Mouse (Mus musculus): ENCODE measurements around the gene E130309D02Rik. TPM values are rescaled to one million over a fixed set of nuclear protein-coding genes. Genes with fewer than 3 reads are reported as not detected.
A peak's percentile ranks its signal among the peaks of the same experiment; 100 is the strongest.

E130309D02Rik gene
- polyA plus RNA-seq, 1 experiment from 2014 or later, result 45.4 TPM

DNA sequence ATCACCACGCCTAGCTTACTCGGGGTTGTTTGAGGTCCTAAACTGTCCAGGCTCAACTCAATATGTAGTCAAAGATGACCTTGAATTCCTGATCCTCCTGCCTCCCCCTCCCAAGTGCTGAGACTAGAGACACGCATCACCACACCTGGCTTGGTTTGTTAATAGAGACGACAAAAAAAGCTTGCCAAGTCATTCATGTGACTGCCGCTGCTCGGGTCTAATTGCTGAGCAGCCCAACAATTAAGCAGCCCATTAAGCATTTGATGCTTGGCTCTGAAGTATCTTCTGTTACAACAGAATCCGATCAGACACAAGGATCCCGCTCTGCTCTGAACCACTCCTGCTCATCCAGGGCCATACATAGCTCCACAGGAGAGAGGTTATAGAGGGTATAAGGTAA lies 31.2 kb upstream of the E130309D02Rik start:
- Histone ChIP-seq H3K36me3 (ENCODE audit: control insufficient read depth, insufficient read depth) (no peaks in the 10 kb centered on the region), H3K4me1 (replicated peaks; ENCODE audit: control insufficient read depth, insufficient read depth, low read length) (no peaks in the 10 kb centered on the region), H3K4me3 (replicated peaks; ENCODE audit: low read length) (no peak overlapping the region), H3K27me3 (replicated peaks; ENCODE audit: control insufficient read depth, insufficient read depth, low read length) (no peaks in the 10 kb centered on the region), H3K4me2 (ENCODE audit: low read length) (no peak overlapping the region), H3K27ac (ENCODE audit: low read length) (no peak overlapping the region), H3K9ac (replicated peaks; ENCODE audit: low read depth, low read length) (no peak overlapping the region), H3K9me3 (ENCODE audit: control insufficient read depth, low read length) (peaks cover 15% of the 10 kb centered on the region)
- 35% methylated on average over 8 of the region's 8 CpGs for WGBS
- no peak for ATAC-seq

GRCm38 (mm10) chr5:143339603-143340002 lies 24.4 kb upstream of the E130309D02Rik start:
- Histone ChIP-seq H3K36me3 (ENCODE audit: control insufficient read depth, insufficient read depth) (no peaks in the 10 kb centered on the region), H3K4me1 (replicated peaks; ENCODE audit: control insufficient read depth, insufficient read depth, low read length) (no peaks in the 10 kb centered on the region), H3K9ac (replicated peaks; ENCODE audit: low read depth, low read length) (no peak overlapping the region), H3K9me3 (ENCODE audit: control insufficient read depth, low read length) (peaks cover 7% of the 10 kb centered on the region; the same call in 1 of the 2 replicates), H3K4me3 (replicated peaks; ENCODE audit: low read length) (no peak overlapping the region), H3K27ac (ENCODE audit: low read length) (no peak overlapping the region), H3K4me2 (ENCODE audit: low read length) (no peak overlapping the region), H3K27me3 (replicated peaks; ENCODE audit: control insufficient read depth, insufficient read depth, low read length) (no peaks in the 10 kb centered on the region)
- 57% methylated on average over 6 of the region's 6 CpGs for WGBS
- ATAC-seq, result no peak

DNA sequence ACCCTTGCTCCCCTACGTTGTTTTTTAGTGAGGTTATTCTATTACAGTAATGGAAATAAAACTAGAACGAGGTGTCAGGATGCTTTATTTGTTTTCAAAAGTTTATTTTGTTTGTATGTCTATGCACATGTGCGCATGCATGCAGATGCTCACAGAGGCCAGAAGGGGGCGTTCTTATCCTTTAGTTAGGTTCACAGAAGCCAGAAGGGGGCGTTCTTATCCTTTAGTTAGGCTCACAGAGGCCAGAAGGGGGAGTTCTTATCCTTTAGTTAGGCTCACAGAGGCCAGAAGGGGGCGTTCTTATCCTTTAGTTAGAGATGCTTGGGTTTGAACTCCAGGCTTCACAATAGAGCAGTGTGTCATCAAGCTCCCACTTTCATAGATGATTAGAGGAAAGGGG lies 21.4 kb upstream of the E130309D02Rik start:
- no peak overlapping the region for H3K9ac ChIP-seq (replicated peaks; ENCODE audit: low read depth, low read length)
- no peak for ATAC-seq
- no peak overlapping the region for H3K27ac ChIP-seq (ENCODE audit: low read length)
- no peaks in the 10 kb centered on the region for H3K4me1 ChIP-seq (replicated peaks; ENCODE audit: control insufficient read depth, insufficient read depth, low read length)
- no peaks in the 10 kb centered on the region for H3K36me3 ChIP-seq (ENCODE audit: control insufficient read depth, insufficient read depth)
- no peak overlapping the region for H3K4me2 ChIP-seq (ENCODE audit: low read length)
- H3K9me3 ChIP-seq (ENCODE audit: control insufficient read depth, low read length), result no peaks in the 10 kb centered on the region
- WGBS, result 67% methylated on average over 6 of the region's 6 CpGs
- no peak overlapping the region for H3K4me3 ChIP-seq (replicated peaks; ENCODE audit: low read length)
- no peaks in the 10 kb centered on the region for H3K27me3 ChIP-seq (replicated peaks; ENCODE audit: control insufficient read depth, insufficient read depth, low read length)

DNA sequence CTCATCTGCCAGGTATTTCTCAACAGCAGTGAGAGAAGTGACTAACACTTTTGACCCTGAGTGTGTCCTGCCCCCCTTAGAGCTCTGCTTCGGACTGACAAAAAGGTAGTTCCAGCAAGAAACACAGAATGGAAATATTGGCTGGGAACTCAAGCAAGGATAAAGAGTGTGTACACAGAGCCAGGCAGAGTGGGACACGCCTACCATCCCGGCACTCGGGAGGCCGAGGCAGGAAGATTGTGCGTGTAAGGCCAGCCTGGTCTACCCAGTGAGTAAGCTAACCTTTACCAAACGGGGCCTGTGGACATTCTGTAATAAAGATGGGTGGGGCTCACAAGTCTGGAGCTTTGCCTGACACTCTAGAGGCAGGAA lies 19.9 kb upstream of the E130309D02Rik start:
- Histone ChIP-seq H3K27ac (ENCODE audit: low read length) (no peak overlapping the region), H3K36me3 (ENCODE audit: control insufficient read depth, insufficient read depth) (no peaks in the 10 kb centered on the region), H3K9ac (replicated peaks; ENCODE audit: low read depth, low read length) (no peak overlapping the region), H3K9me3 (ENCODE audit: control insufficient read depth, low read length) (no peaks in the 10 kb centered on the region), H3K4me3 (replicated peaks; ENCODE audit: low read length) (no peak overlapping the region), H3K4me1 (replicated peaks; ENCODE audit: control insufficient read depth, insufficient read depth, low read length) (peaks cover under 1% of the 10 kb centered on the region; the same call in 1 of the 2 replicates), H3K27me3 (replicated peaks; ENCODE audit: control insufficient read depth, insufficient read depth, low read length) (no peaks in the 10 kb centered on the region), H3K4me2 (ENCODE audit: low read length) (no peak overlapping the region)
- no peak for ATAC-seq
- WGBS, result 80% methylated on average over 7 of the region's 7 CpGs

DNA sequence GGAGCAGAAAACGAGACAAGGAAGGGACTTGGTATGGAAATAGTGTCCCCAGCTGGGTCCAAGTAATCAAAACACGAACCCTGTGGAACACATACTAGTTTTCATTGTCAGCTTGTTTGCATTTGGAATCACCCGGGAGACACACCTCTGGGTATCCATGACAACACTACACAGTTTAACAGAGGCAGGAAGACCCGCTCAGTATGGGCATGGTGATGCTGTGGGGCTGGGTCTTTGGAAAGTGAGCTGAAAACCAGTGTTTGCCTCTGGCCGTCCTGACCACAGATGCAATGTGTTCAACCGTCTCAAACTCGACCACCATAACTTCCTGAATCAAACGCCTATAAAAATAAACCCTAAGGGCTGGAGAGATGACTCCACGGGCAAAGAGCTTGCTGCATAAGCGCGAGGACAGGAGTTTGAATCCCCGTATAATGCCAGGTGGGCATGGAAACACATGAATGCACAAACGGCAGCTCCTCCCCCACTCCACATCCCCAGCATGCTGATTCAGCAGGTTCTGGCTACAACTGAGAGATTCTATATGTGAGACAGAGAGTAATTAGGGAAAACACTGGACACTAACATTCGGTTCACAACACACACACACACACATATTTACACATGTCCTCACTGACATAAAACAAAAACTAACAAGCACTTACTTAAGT lies 19.4 kb upstream of the E130309D02Rik start:
- H3K9ac ChIP-seq (replicated peaks; ENCODE audit: low read depth, low read length), result no peak overlapping the region
- no peaks in the 10 kb centered on the region for H3K9me3 ChIP-seq (ENCODE audit: control insufficient read depth, low read length)
- H3K27ac ChIP-seq (ENCODE audit: low read length), result no peak overlapping the region
- no peak for ATAC-seq
- peaks cover 6% of the 10 kb centered on the region for H3K4me1 ChIP-seq (replicated peaks; ENCODE audit: control insufficient read depth, insufficient read depth, low read length)
- H3K4me2 ChIP-seq (ENCODE audit: low read length), result no peak overlapping the region
- WGBS, result 72% methylated on average over 14 of the region's 14 CpGs
- H3K27me3 ChIP-seq (replicated peaks; ENCODE audit: control insufficient read depth, insufficient read depth, low read length), result no peaks in the 10 kb centered on the region
- H3K4me3 ChIP-seq (replicated peaks; ENCODE audit: low read length), result no peak overlapping the region
- no peaks in the 10 kb centered on the region for H3K36me3 ChIP-seq (ENCODE audit: control insufficient read depth, insufficient read depth)

DNA sequence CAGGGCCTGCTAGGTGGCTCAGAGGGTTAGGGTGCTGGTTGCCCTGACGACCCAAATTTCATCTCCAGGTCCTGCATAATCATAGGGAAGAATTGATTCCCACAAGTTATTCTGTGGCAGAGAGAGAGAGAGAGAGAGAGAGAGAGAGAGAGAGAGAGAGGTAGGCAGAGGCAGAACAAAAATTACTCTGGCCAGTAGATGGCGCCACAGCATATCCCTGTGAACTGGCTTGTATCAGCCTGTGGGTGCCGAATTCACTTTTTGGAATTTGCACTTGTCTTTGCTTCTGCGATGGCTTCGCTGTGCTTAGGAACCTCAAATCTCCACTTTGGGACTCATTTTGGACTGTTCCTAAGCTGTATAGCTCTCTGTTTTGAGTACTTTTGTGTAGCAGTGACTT lies 18.7 kb upstream of the E130309D02Rik start:
- Histone ChIP-seq H3K27me3 (replicated peaks; ENCODE audit: control insufficient read depth, insufficient read depth, low read length) (no peaks in the 10 kb centered on the region), H3K27ac (ENCODE audit: low read length) (no peak overlapping the region), H3K9me3 (ENCODE audit: control insufficient read depth, low read length) (no peaks in the 10 kb centered on the region), H3K4me2 (ENCODE audit: low read length) (no peak overlapping the region), H3K36me3 (ENCODE audit: control insufficient read depth, insufficient read depth) (no peaks in the 10 kb centered on the region), H3K4me3 (replicated peaks; ENCODE audit: low read length) (no peak overlapping the region), H3K4me1 (replicated peaks; ENCODE audit: control insufficient read depth, insufficient read depth, low read length) (peaks cover 6% of the 10 kb centered on the region), H3K9ac (replicated peaks; ENCODE audit: low read depth, low read length) (no peak overlapping the region)
- WGBS, result 15% methylated on average over 5 of the region's 5 CpGs
- ATAC-seq, result no peak

DNA sequence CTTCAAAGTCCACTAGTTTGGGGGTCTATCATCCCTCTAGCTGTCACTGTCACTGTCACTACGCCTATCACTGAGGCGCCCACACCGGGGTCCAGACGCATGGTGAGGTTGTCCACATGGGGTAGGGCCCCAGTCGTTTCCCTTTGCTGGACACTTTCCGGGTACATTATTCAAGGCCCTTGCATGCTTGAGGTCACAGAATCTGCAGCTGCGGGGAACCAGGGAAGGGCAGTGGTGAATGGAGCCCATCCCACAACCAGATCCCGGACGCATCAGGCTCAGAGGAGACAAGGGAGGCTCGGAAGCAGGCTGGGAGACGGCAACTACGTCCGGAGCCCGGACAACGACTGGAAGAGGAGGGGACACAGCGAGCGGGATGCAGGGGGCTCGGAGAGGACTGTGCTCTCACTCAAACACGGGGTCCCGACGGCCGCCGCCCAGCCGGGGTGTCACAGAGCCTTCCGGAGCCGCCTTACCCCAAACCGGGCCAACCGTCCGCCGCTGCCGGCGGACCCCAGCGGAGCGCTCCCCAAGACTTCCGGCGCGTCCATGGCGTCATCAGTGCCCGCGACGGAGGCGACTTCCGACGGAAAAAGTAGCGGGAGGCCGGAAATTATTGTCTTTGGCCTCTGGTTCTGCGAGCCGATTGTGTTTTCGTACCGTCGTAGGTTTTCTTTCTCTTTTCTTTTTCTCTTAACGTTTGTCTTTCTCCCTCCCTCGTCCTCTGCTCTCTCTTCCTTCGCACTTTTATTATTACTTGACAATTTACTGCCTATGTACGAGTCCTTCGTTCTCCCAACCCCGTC lies 13.7 kb upstream of the E130309D02Rik start, which contains the start of gene Zdhhc4:
TSS of gene Zdhhc4 (minus strand) at position 567 of the 806 bp plus-strand sequence.
- WGBS, result under 1% methylated on average over 57 of the region's 57 CpGs
- peak; percentile 84 for ATAC-seq

GRCm38 (mm10) chr5:143317288-143317610 lies 2.1 kb upstream of the E130309D02Rik start:
- H3K9ac ChIP-seq (replicated peaks; ENCODE audit: low read depth, low read length), result no peak overlapping the region
- 89% methylated on average over 8 of the region's 8 CpGs for WGBS
- ATAC-seq, result no peak
- H3K9me3 ChIP-seq (ENCODE audit: control insufficient read depth, low read length), result no peaks in the 10 kb centered on the region
- H3K27me3 ChIP-seq (replicated peaks; ENCODE audit: control insufficient read depth, insufficient read depth, low read length), result no peaks in the 10 kb centered on the region
- H3K27ac ChIP-seq (ENCODE audit: low read length), result no peak overlapping the region
- no peak overlapping the region for H3K4me3 ChIP-seq (replicated peaks; ENCODE audit: low read length)
- peaks cover 12% of the 10 kb centered on the region for H3K36me3 ChIP-seq (ENCODE audit: control insufficient read depth, insufficient read depth)
- H3K4me2 ChIP-seq (ENCODE audit: low read length), result no peak overlapping the region
- H3K4me1 ChIP-seq (replicated peaks; ENCODE audit: control insufficient read depth, insufficient read depth, low read length), result peaks cover 20% of the 10 kb centered on the region

More for the DNA sequence above, 13.7 kb upstream of the E130309D02Rik start, which contains the start of gene Zdhhc4:
- Histone ChIP-seq H3K9me3 (ENCODE audit: control insufficient read depth, low read length) (no peaks in the 10 kb centered on the region), H3K27ac (ENCODE audit: low read length) (peak within 1 kb of the TSS; percentile 81), H3K36me3 (ENCODE audit: control insufficient read depth, insufficient read depth) (peaks cover 10% of the 10 kb centered on the region; the same call in 1 of the 2 replicates), H3K9ac (replicated peaks; ENCODE audit: low read depth, low read length) (peak within 1 kb of the TSS; percentile 88), H3K4me2 (ENCODE audit: low read length) (peak within 1 kb of the TSS; percentile 94), H3K4me1 (replicated peaks; ENCODE audit: control insufficient read depth, insufficient read depth, low read length) (peaks cover 16% of the 10 kb centered on the region), H3K4me3 (replicated peaks; ENCODE audit: low read length) (peak within 1 kb of the TSS; percentile 95), H3K27me3 (replicated peaks; ENCODE audit: control insufficient read depth, insufficient read depth, low read length) (no peaks in the 10 kb centered on the region)

DNA sequence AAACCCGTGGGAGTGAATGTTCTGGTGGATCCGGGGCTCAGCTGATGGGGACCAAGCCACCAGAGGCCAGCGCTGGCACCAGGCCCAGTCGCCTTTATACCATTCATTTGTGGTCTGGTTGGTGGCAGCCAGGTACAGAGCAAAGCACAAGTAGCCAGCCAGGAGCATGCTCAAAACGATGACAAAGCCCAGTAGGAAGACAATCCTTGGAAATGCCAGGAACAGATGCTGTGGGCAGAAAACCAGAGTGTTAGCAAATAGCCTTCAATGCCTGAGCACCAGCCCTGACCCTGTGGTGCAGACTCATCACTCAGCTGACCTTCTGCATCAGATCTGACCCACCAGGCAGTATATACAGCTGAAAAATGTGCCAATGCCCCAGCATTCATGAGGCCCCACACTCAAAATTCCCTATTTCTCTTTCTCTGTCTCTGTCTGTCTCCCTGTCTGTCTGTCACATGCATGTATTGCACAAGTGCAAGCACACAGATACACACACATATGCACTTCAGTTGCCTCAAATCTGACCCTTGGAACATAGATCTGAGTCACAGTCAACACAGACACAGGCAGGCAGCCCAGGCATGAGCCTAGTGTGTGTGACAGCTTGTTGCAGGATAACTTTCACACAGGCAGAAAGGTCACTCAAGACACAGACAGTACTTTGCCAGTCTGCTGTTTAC lies 1.6 kb upstream of the E130309D02Rik start:
- no peak overlapping the region for H3K9ac ChIP-seq (replicated peaks; ENCODE audit: low read depth, low read length)
- H3K27ac ChIP-seq (ENCODE audit: low read length), result no peak overlapping the region
- no peaks in the 10 kb centered on the region for H3K27me3 ChIP-seq (replicated peaks; ENCODE audit: control insufficient read depth, insufficient read depth, low read length)
- no peak overlapping the region for H3K4me3 ChIP-seq (replicated peaks; ENCODE audit: low read length)
- no peak overlapping the region for H3K4me2 ChIP-seq (ENCODE audit: low read length)
- H3K9me3 ChIP-seq (ENCODE audit: control insufficient read depth, low read length), result no peaks in the 10 kb centered on the region
- 87% methylated on average over 5 of the region's 5 CpGs for WGBS
- peaks cover 23% of the 10 kb centered on the region for H3K4me1 ChIP-seq (replicated peaks; ENCODE audit: control insufficient read depth, insufficient read depth, low read length)
- H3K36me3 ChIP-seq (ENCODE audit: control insufficient read depth, insufficient read depth), result peaks cover 12% of the 10 kb centered on the region
- ATAC-seq, result no peak

Measured in forebrain, embryonic 16.5 days (tissue).